Mouse (Mus musculus): ENCODE measurements around the gene Ankrd36. TPM values are rescaled to one million over a fixed set of nuclear protein-coding genes. Genes with fewer than 3 reads are reported as not detected.
"Not testable (repeated sequence)": the region's sequence is repeated elsewhere in the genome, so short reads cannot be mapped to it uniquely, and the experiment has no call there.

The Ankrd36 gene
- polyA plus RNA-seq, 1 experiment from 2014 or later: not detected

- peak within 1 kb of the TSS; percentile 83 for H3K4me2 ChIP-seq (ENCODE audit: low read depth, low read length, severe bottlenecking)
- H3K9ac ChIP-seq (ENCODE audit: low read length): peak within 1 kb of the TSS; percentile 89
- no peaks in the 10 kb centered on the region for H3K9me3 ChIP-seq (ENCODE audit: control insufficient read depth, low read length)
- H3K4me3 ChIP-seq (ENCODE audit: low read depth, low read length): peak within 1 kb of the TSS; percentile 76
- DNase-seq (ENCODE audit: low spot score): peak; percentile 92
- H3K4me1 ChIP-seq (replicated peaks; ENCODE audit: control insufficient read depth, insufficient read depth, low read length): peaks cover 6% of the 10 kb centered on the region; the same call in 1 of the 2 replicates
- ATAC-seq (replicated peaks; ENCODE audit: low FRiP score): peak; percentile 98
- no peaks in the 10 kb centered on the region for H3K27me3 ChIP-seq (ENCODE audit: control insufficient read depth, insufficient read depth, low read length)
- under 1% methylated on average over 65 of the region's 65 CpGs for WGBS
- 0 out of 2 replicates have a peak within 1 kb of the TSS, but pooled peaks have one; percentile 25 for H3K27ac ChIP-seq (ENCODE audit: low read depth, low read length)
- no peaks in the 10 kb centered on the region for H3K36me3 ChIP-seq (ENCODE audit: control insufficient read depth, insufficient read depth, low read length)
Measured at GRCm38 (mm10) chr11:5541799-5542481, 27.5 kb upstream of the Ankrd36 start, which contains the start of gene Ccdc117. Gene Ccdc117, minus strand, starts transcription at chr11:5542187.

GRCm38 (mm10) chr11:5542482-5543185 lies 26.9 kb upstream of the Ankrd36 start:
- ATAC-seq (replicated peaks; ENCODE audit: low FRiP score) (no peak), DNase-seq (ENCODE audit: low spot score) (no peak)
- WGBS: 52% methylated on average over 5 of the region's 5 CpGs
- Histone ChIP-seq H3K27ac (ENCODE audit: low read depth, low read length) (no peak overlapping the region), H3K4me3 (ENCODE audit: low read depth, low read length) (peak overlapping the region; percentile 76), H3K27me3 (ENCODE audit: control insufficient read depth, insufficient read depth, low read length) (no peaks in the 10 kb centered on the region), H3K9me3 (ENCODE audit: control insufficient read depth, low read length) (no peaks in the 10 kb centered on the region), H3K4me2 (ENCODE audit: low read depth, low read length, severe bottlenecking) (peak overlapping the region; percentile 83), H3K9ac (ENCODE audit: low read length) (no peak overlapping the region; the same call in 1 of the 2 replicates), H3K36me3 (ENCODE audit: control insufficient read depth, insufficient read depth, low read length) (no peaks in the 10 kb centered on the region), H3K4me1 (replicated peaks; ENCODE audit: control insufficient read depth, insufficient read depth, low read length) (peaks cover 6% of the 10 kb centered on the region; the same call in 1 of the 2 replicates)

- Histone ChIP-seq H3K4me3 (ENCODE audit: low read depth, low read length) (no peak overlapping the region), H3K9ac (ENCODE audit: low read length) (no peak overlapping the region), H3K36me3 (ENCODE audit: control insufficient read depth, insufficient read depth, low read length) (no peaks in the 10 kb centered on the region), H3K27me3 (ENCODE audit: control insufficient read depth, insufficient read depth, low read length) (no peaks in the 10 kb centered on the region), H3K9me3 (ENCODE audit: control insufficient read depth, low read length) (no peaks in the 10 kb centered on the region), H3K4me1 (replicated peaks; ENCODE audit: control insufficient read depth, insufficient read depth, low read length) (peaks cover 6% of the 10 kb centered on the region; the same call in 1 of the 2 replicates), H3K4me2 (ENCODE audit: low read depth, low read length, severe bottlenecking) (no peak overlapping the region), H3K27ac (ENCODE audit: low read depth, low read length) (no peak overlapping the region)
- ATAC-seq (replicated peaks; ENCODE audit: low FRiP score) (no peak), DNase-seq (ENCODE audit: low spot score) (no peak)
- WGBS: 82% methylated on average over 1 of the region's 1 CpGs
Measured at GRCm38 (mm10) chr11:5543281-5543680, 26.2 kb upstream of the Ankrd36 start.

GRCm38 (mm10) chr11:5544709-5545108 lies 24.8 kb upstream of the Ankrd36 start:
- H3K4me1 ChIP-seq (replicated peaks; ENCODE audit: control insufficient read depth, insufficient read depth, low read length); H3K36me3 ChIP-seq (ENCODE audit: control insufficient read depth, insufficient read depth, low read length); H3K9ac ChIP-seq (ENCODE audit: low read length); H3K27ac ChIP-seq (ENCODE audit: low read depth, low read length); H3K27me3 ChIP-seq (ENCODE audit: control insufficient read depth, insufficient read depth, low read length); DNase-seq (ENCODE audit: low spot score); H3K4me2 ChIP-seq (ENCODE audit: low read depth, low read length, severe bottlenecking); ATAC-seq (replicated peaks; ENCODE audit: low FRiP score); H3K9me3 ChIP-seq (ENCODE audit: control insufficient read depth, low read length); H3K4me3 ChIP-seq (ENCODE audit: low read depth, low read length): not testable (repeated sequence)
- 76% methylated on average over 1 of the region's 1 CpGs for WGBS

GRCm38 (mm10) chr11:5545457-5545856 lies 24.0 kb upstream of the Ankrd36 start:
- no peak for ATAC-seq (replicated peaks; ENCODE audit: low FRiP score)
- no peak for DNase-seq (ENCODE audit: low spot score)
- Histone ChIP-seq H3K27me3 (ENCODE audit: control insufficient read depth, insufficient read depth, low read length) (no peaks in the 10 kb centered on the region), H3K9me3 (ENCODE audit: control insufficient read depth, low read length) (no peaks in the 10 kb centered on the region), H3K4me3 (ENCODE audit: low read depth, low read length) (no peak overlapping the region), H3K27ac (ENCODE audit: low read depth, low read length) (no peak overlapping the region), H3K9ac (ENCODE audit: low read length) (no peak overlapping the region), H3K4me2 (ENCODE audit: low read depth, low read length, severe bottlenecking) (no peak overlapping the region), H3K4me1 (replicated peaks; ENCODE audit: control insufficient read depth, insufficient read depth, low read length) (peaks cover 4% of the 10 kb centered on the region; the same call in 1 of the 2 replicates), H3K36me3 (ENCODE audit: control insufficient read depth, insufficient read depth, low read length) (no peaks in the 10 kb centered on the region)
- WGBS: 87% methylated on average over 4 of the region's 4 CpGs

GRCm38 (mm10) chr11:5546693-5547092 lies 22.8 kb upstream of the Ankrd36 start:
- Histone ChIP-seq H3K4me1 (replicated peaks; ENCODE audit: control insufficient read depth, insufficient read depth, low read length) (no peaks in the 10 kb centered on the region), H3K9ac (ENCODE audit: low read length) (no peak overlapping the region), H3K4me2 (ENCODE audit: low read depth, low read length, severe bottlenecking) (no peak overlapping the region), H3K36me3 (ENCODE audit: control insufficient read depth, insufficient read depth, low read length) (no peaks in the 10 kb centered on the region), H3K27me3 (ENCODE audit: control insufficient read depth, insufficient read depth, low read length) (no peaks in the 10 kb centered on the region), H3K27ac (ENCODE audit: low read depth, low read length) (no peak overlapping the region), H3K9me3 (ENCODE audit: control insufficient read depth, low read length) (no peaks in the 10 kb centered on the region), H3K4me3 (ENCODE audit: low read depth, low read length) (no peak overlapping the region)
- DNase-seq (ENCODE audit: low spot score) (no peak), ATAC-seq (replicated peaks; ENCODE audit: low FRiP score) (no peak)
- WGBS: 87% methylated on average over 3 of the region's 3 CpGs

- Histone ChIP-seq H3K4me3 (ENCODE audit: low read depth, low read length) (no peak overlapping the region), H3K27ac (ENCODE audit: low read depth, low read length) (no peak overlapping the region), H3K4me1 (replicated peaks; ENCODE audit: control insufficient read depth, insufficient read depth, low read length) (no peaks in the 10 kb centered on the region), H3K4me2 (ENCODE audit: low read depth, low read length, severe bottlenecking) (no peak overlapping the region), H3K9me3 (ENCODE audit: control insufficient read depth, low read length) (no peaks in the 10 kb centered on the region), H3K36me3 (ENCODE audit: control insufficient read depth, insufficient read depth, low read length) (no peaks in the 10 kb centered on the region), H3K27me3 (ENCODE audit: control insufficient read depth, insufficient read depth, low read length) (no peaks in the 10 kb centered on the region), H3K9ac (ENCODE audit: low read length) (no peak overlapping the region)
- no peak for ATAC-seq (replicated peaks; ENCODE audit: low FRiP score)
- 89% methylated on average over 5 of the region's 5 CpGs for WGBS
- no peak for DNase-seq (ENCODE audit: low spot score)
Measured at GRCm38 (mm10) chr11:5551430-5551829, 18.1 kb upstream of the Ankrd36 start.

GRCm38 (mm10) chr11:5551931-5552330 lies 17.6 kb upstream of the Ankrd36 start:
- Histone ChIP-seq H3K4me1 (replicated peaks; ENCODE audit: control insufficient read depth, insufficient read depth, low read length) (no peaks in the 10 kb centered on the region), H3K27me3 (ENCODE audit: control insufficient read depth, insufficient read depth, low read length) (no peaks in the 10 kb centered on the region), H3K9ac (ENCODE audit: low read length) (no peak overlapping the region), H3K36me3 (ENCODE audit: control insufficient read depth, insufficient read depth, low read length) (no peaks in the 10 kb centered on the region), H3K9me3 (ENCODE audit: control insufficient read depth, low read length) (no peaks in the 10 kb centered on the region), H3K4me3 (ENCODE audit: low read depth, low read length) (no peak overlapping the region), H3K27ac (ENCODE audit: low read depth, low read length) (no peak overlapping the region), H3K4me2 (ENCODE audit: low read depth, low read length, severe bottlenecking) (no peak overlapping the region)
- 71% methylated on average over 1 of the region's 1 CpGs for WGBS
- DNase-seq (ENCODE audit: low spot score): no peak
- ATAC-seq (replicated peaks; ENCODE audit: low FRiP score): no peak
